In the genomic region with DNA sequence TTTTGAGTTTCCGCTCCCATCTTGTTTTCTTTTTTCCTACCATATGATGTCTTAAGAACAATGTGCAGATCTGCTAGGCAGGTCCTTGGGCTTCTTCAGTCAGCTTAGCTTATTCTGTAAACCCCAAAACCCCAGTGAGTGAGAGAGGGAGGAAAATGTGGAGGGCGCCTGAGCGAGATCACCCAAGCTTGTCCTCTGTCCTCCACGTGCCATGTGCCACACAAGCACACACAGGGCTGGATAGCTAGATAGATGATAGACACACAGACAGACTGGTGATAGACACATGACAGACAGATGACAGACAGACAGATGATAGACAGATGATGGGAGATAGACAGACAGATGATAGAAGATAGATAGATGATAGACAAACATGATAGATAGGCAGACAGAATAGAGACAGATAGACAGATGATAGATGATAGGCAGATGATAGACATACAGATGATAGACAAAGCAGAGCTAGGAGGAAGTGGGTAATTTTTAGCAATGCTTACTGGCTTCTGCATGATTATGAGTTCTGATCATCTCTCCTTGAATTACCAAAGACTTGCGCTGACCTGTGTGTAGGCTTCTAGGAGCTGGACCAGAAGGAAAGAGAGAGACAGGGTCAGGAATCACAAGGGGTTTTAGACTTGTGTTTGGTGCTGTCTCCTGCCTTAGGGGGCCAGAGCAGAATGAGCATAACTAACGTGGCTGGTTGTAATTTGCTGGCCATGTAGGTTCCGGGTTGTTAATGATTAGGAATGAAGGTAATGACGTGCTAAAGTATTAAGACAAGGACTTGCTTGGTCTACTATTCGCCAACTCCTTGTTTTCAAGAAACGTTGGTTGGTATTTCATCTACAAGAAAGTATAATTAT, we compare ENCODE assay signal across 10 mouse cellular contexts. TPM values are rescaled to one million over a fixed set of nuclear protein-coding genes. Genes with fewer than 3 reads are reported as not detected.
DNase-seq lines count a peak whose midpoint lies in the region; ATAC-seq lines count a peak whose summit lies in the region.
"Had no signal": no experiment of that assay in that cellular context is flagged by ENCODE, and none has a peak within 500 bp of the region (broad histone marks: within the 10 kb centered on the region; RNA-seq: fewer than 3 reads in every experiment).

No protein-coding gene starts in this region.

- H3K9me3 ChIP-seq in heart, embryonic 13.5 days = no peaks in the 10 kb centered on the region
- H3K9me3 ChIP-seq in lung, embryonic 15.5 days = no peaks in the 10 kb centered on the region
- no peaks in the 10 kb centered on the region for H3K9me3 ChIP-seq in limb, embryonic 10.5 days (replicated peaks)

- DNase-seq in heart, postnatal 25 days (ENCODE audit: low spot score) = no peak
- DNase-seq in lung, postnatal 10 days = no peak
- DNase-seq in limb, embryonic 10.5 days (ENCODE audit: low spot score) = no peak
- DNase-seq in left cerebral cortex, postnatal 36 days (ENCODE audit: low spot score in 2 of 2) = no peak
- DNase-seq: cerebellum, postnatal 36 days had no signal

- no peak for ATAC-seq in heart, embryonic 13.5 days (ENCODE audit: extremely low read depth, insufficient number of reproducible peaks, low FRiP score, low TSS enrichment)
- no peak for ATAC-seq in lung, embryonic 15.5 days (ENCODE audit: borderline replicate concordance, extremely low read depth, low FRiP score, low TSS enrichment)
- peak; percentile 48 for ATAC-seq in activated CD4-positive, CD25-positive, alpha-beta regulatory T cell, adult 4 months

- H3K9ac ChIP-seq in heart, embryonic 13.5 days = no peak overlapping the region
- no peak overlapping the region for H3K9ac ChIP-seq in lung, embryonic 15.5 days

- no peak overlapping the region for H3K4me3 ChIP-seq in heart, embryonic 13.5 days
- no peak overlapping the region for H3K4me3 ChIP-seq in lung, embryonic 15.5 days
- H3K4me3 ChIP-seq in limb, embryonic 10.5 days = no peak overlapping the region
- H3K4me3 ChIP-seq: gastrocnemius, adult 2 months had no signal

- H3K27me3 ChIP-seq in heart, embryonic 13.5 days (replicated peaks) = no peaks in the 10 kb centered on the region
- H3K27me3 ChIP-seq in lung, embryonic 15.5 days = no peaks in the 10 kb centered on the region
- H3K27me3 ChIP-seq in limb, embryonic 10.5 days (ENCODE audit: low read depth, poor library complexity, severe bottlenecking) = no peaks in the 10 kb centered on the region
- H3K27me3 ChIP-seq: Patski had no signal

- H3K27ac ChIP-seq in heart, embryonic 13.5 days (replicated peaks) = no peak overlapping the region
- peak overlapping the region; percentile 68 for H3K27ac ChIP-seq in lung, embryonic 15.5 days
- H3K27ac ChIP-seq in limb, embryonic 10.5 days = peak overlapping the region; percentile 46; the same call in 1 of the 2 replicates
- H3K27ac ChIP-seq: gastrocnemius, adult 2 months had no signal

- 0 out of 2 replicates have a peak, but pooled peaks cover 4% of the 10 kb centered on the region for H3K36me3 ChIP-seq in heart, embryonic 13.5 days
- H3K36me3 ChIP-seq in lung, embryonic 15.5 days = no peaks in the 10 kb centered on the region
- H3K36me3 ChIP-seq in limb, embryonic 10.5 days = peaks cover 4% of the 10 kb centered on the region; the same call in 1 of the 2 replicates

- H3K4me1 ChIP-seq in heart, embryonic 13.5 days = peaks cover 50% of the 10 kb centered on the region
- H3K4me1 ChIP-seq in lung, embryonic 15.5 days = peaks cover 78% of the 10 kb centered on the region
- H3K4me1 ChIP-seq in limb, embryonic 10.5 days = peaks cover 55% of the 10 kb centered on the region

- WGBS in heart, embryonic 13.5 days = 47% methylated on average over 10 of the region's 10 CpGs
- WGBS in lung, embryonic 15.5 days = 53% methylated on average over 10 of the region's 10 CpGs
- 48% methylated on average over 10 of the region's 10 CpGs for WGBS in limb, embryonic 10.5 days

- H3K4me2 ChIP-seq in heart, embryonic 13.5 days = peak overlapping the region; percentile 5; the same call in 1 of the 2 replicates
- no peak overlapping the region for H3K4me2 ChIP-seq in lung, embryonic 15.5 days

- intact Hi-C loops in heart, postnatal 25 days (cut with DNase I) = loop anchor here (5.0 kb wide), 1 partner anchor 55 kb away; no protein-coding TSS in a partner anchor
- intact Hi-C loops in left cerebral cortex, postnatal 36 days (cut with DNase I) = no loop called here

RNA-seq across cellular contexts. Expression of a gene that starts 58.9 kb away (rescaled TPM):
- polyA plus RNA-seq in heart, embryonic 13.5 days (2015; fragmentation: Nextera tagmentation; extraction: Ambion mirVana) = 4.8 and 5.3 TPM in 2 replicates
- total RNA-seq in heart, postnatal 25 days (2021) = 1 to 10 TPM; 5.5 to 6.0 TPM
- polyA plus RNA-seq in lung, embryonic 15.5 days (2015; fragmentation: Nextera tagmentation; extraction: Ambion mirVana) = 15.8 and 16.8 TPM in 2 replicates
- 1 to 10 TPM; 5.6 to 6.5 TPM for polyA plus RNA-seq in activated CD4-positive, CD25-positive, alpha-beta regulatory T cell, adult 4 months (2017; shearing (Covaris generic))
- polyA plus RNA-seq in limb, embryonic 10.5 days (2016; fragmentation: Nextera tagmentation; extraction: Ambion mirVana) = 7.7 and 7.8 TPM in 2 replicates
- total RNA-seq in left cerebral cortex, postnatal 36 days (2021) = 10 to 100 TPM; 37.5 to 37.8 TPM
